Mouse (Mus musculus) ES-E14 (cell line): Measurements from ENCODE around the gene 1700014D04Rik. TPM values are rescaled to one million over a fixed set of nuclear protein-coding genes. Genes with fewer than 3 reads are reported as not detected.

ENCODE experiments used
- DNase-seq: peaks from one replicate; pipeline ENCODE4 v3.0.0-alpha.2; 2013; ENCODE audit warnings: low read depth, low spot score
- H3K27ac ChIP-seq: 2 replicates; pipeline ENCODE4 v1.5.1; 2012; ENCODE audit warnings: low read depth, mild to moderate bottlenecking, low read length, moderate library complexity, mixed read lengths; ENCODE audit not compliant: poor library complexity, insufficient read depth, severe bottlenecking
- H3K36me3 ChIP-seq: 2 replicates; pipeline ENCODE4 v1.6.1; 2012; ENCODE audit warnings: mild to moderate bottlenecking, low read length, moderate library complexity, mixed read lengths; ENCODE audit not compliant: control insufficient read depth, poor library complexity, insufficient read depth, severe bottlenecking
- H3K4me1 ChIP-seq, 2 experiments: fragments of 150-350 bp in 1 of 2; sonication (generic) in 1 of 2; 2 replicates each; pipeline ENCODE4 v1.6.1; 2012; ENCODE audit warnings: low read length in 2 of 2, mild to moderate bottlenecking in 1 of 2, mixed read lengths in 1 of 2; ENCODE audit not compliant: control insufficient read depth in 2 of 2, insufficient read depth in 2 of 2, poor library complexity in 1 of 2
- H3K4me3 ChIP-seq, 2 experiments: fragments of 150-350 bp in 1 of 2; sonication (generic) in 1 of 2; 2 replicates each; pipeline ENCODE4 v1.5.1; 2012; ENCODE audit warnings: low read length in 2 of 2, low read depth in 1 of 2, mild to moderate bottlenecking in 1 of 2, mixed read lengths in 1 of 2; ENCODE audit not compliant: insufficient read depth in 1 of 2, poor library complexity in 1 of 2, severe bottlenecking in 1 of 2
- H3K9ac ChIP-seq: 2 replicates; pipeline ENCODE4 v1.6.1; 2012; ENCODE audit warnings: low read depth, mild to moderate bottlenecking, low read length, mixed read lengths; ENCODE audit not compliant: poor library complexity, insufficient read depth, severe bottlenecking
- H3K9me3 ChIP-seq: fragments of 150-350 bp; sonication (generic); 2 replicates; pipeline ENCODE4 v1.6.1; 2012; ENCODE audit warnings: low read depth, mild to moderate bottlenecking, low read length; ENCODE audit not compliant: control insufficient read depth, insufficient read depth
- CHD2 ChIP-seq: IDR thresholded peaks from 2 replicates; pipeline ENCODE4 v1.6.1; 2014; ENCODE audit warnings: mild to moderate bottlenecking, low read depth, low read length, inconsistent platforms
- HCFC1 ChIP-seq: IDR thresholded peaks from 2 replicates; pipeline ENCODE4 v1.6.1; 2012; ENCODE audit warnings: low read length, inconsistent platforms, borderline replicate concordance; ENCODE audit not compliant: insufficient read depth
- MAFK ChIP-seq: IDR thresholded peaks from 2 replicates; pipeline ENCODE4 v1.6.1; 2014; ENCODE audit warnings: mild to moderate bottlenecking, low read depth, low read length, inconsistent platforms; ENCODE audit not compliant: insufficient read depth
- ZC3H11A ChIP-seq: IDR thresholded peaks from 2 replicates; pipeline ENCODE4 v1.6.1; 2012; ENCODE audit warnings: low read depth, mild to moderate bottlenecking, inconsistent platforms, low read length, borderline replicate concordance
- ZNF384 ChIP-seq: IDR thresholded peaks from 2 replicates; pipeline ENCODE4 v1.6.1; 2012; ENCODE audit warnings: low read depth, low read length, inconsistent platforms
- in situ Hi-C, 2 experiments: fragments of 600-800 bp; cut with MboI; formaldehyde crosslinking; loops; one replicate each; pipeline ENCODE4 v1.15.1; 2025; ENCODE audit warnings: low sequenced_read_pairs in 2 of 2, inconsistent platforms in 1 of 2; ENCODE audit not compliant: unreplicated experiment in 2 of 2
- total RNA-seq: library from RNA; depleted of rRNA; stranded (reverse); fragments of 300-350 nt; gene quantifications from 2 replicates; pipeline ENCODE4 v1.2.3, GENCODE M21; 2012

The 1700014D04Rik gene
- total RNA-seq, 1 experiment, result 0.18 TPM

DNA sequence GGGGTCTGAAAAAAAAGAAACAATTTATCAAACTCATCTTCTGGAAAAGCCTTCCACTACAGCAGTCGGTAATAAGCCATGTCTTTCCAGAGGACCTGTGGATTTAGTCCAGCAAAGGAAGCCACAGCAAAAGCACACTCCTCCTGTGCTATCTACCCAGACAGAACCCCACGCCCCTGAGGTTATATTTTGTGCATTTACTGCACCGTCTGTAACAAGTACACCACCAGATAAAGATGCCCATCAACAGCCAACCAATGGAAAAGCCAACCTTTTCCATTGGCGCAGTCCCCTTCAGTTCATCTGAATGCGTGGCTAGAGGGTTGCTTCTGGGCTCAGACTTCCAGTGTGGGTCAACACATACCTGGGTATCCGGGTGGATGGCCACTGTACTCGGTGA, 16.2 kb upstream of the 1700014D04Rik start:
- in situ Hi-C loops, result no loop called here

DNA sequence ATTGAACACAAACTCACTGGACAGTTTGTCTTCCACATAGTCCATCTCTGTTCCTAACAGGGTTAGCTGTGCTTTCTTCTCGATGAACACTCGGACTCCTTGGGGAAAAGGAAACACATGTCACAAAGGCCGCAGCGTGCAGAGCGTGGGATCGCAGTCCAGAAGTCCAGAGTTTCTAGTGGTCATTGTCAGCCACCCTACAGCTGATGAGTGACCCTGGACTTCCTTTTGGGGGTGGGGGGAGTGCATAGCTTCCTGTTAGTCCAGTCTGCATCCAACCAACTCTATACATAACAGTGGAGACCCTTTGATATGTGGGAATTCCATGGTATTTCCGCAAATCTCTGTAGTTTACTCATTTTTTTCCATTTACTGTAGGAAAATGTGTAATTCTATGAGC, 10.4 kb upstream of the 1700014D04Rik start:
- Histone ChIP-seq H3K9ac (no peak overlapping the region), H3K4me1 (no peaks in the 10 kb centered on the region), H3K9me3 (no peaks in the 10 kb centered on the region), H3K36me3 (peaks cover 22% of the 10 kb centered on the region), H3K4me3 (no peak overlapping the region), H3K27ac (no peak overlapping the region)
- TF ChIP-seq CHD2 (no peak), MAFK (no peak), HCFC1 (no peak), ZC3H11A (no peak), ZNF384 (no peak)
- DNase-seq, result no peak
- in situ Hi-C loops, result no loop called here

More for the DNA sequence above, 16.2 kb upstream of the 1700014D04Rik start:
- TF ChIP-seq HCFC1 (no peak), CHD2 (no peak), ZC3H11A (no peak), MAFK (no peak), ZNF384 (no peak)
- no peak overlapping the region for H3K4me3 ChIP-seq
- no peak overlapping the region for H3K27ac ChIP-seq
- no peak for DNase-seq
- H3K9me3 ChIP-seq, result no peaks in the 10 kb centered on the region
- no peak overlapping the region for H3K9ac ChIP-seq
- peaks cover 2 to 11% of the 10 kb centered on the region in 2 experiments; a peak in 2 of 4 replicates for H3K4me1 ChIP-seq
- peaks cover 26% of the 10 kb centered on the region for H3K36me3 ChIP-seq

GRCm38 (mm10) chr13:59750310-59750709, 3.8 kb upstream of the 1700014D04Rik start:
- Histone ChIP-seq H3K4me1 (peaks cover 0 to 2% of the 10 kb centered on the region in 2 experiments; a peak in 2 of 4 replicates), H3K4me3 (no peak overlapping the region), H3K9ac (no peak overlapping the region), H3K9me3 (no peaks in the 10 kb centered on the region), H3K36me3 (peaks cover 4% of the 10 kb centered on the region; the same call in 1 of the 2 replicates), H3K27ac (no peak overlapping the region)
- in situ Hi-C loops, result no loop called here
- TF ChIP-seq ZNF384 (no peak), MAFK (no peak), ZC3H11A (no peak), HCFC1 (no peak), CHD2 (no peak)
- no peak for DNase-seq

DNA sequence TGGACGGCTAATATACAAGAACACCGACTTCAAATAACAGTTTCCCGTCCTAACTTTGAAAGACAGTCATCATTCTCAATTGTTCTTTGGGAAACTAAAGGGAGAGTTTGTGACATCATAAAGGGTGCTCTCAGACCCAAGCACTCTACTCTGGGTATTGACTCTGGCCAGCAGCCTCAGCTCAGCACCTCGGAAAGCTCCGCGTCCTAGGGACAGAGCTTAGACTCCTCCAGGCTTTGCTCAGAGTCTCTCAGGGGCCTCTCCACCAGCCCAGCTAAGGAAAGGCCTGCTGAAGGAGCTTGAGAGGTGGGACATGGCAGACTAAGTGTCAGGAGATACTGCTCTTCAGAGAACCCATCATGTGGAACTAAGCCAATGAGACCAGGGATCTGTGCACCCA, 388 bp downstream of the 1700014D04Rik start:
- Histone ChIP-seq H3K4me1 (peaks cover 0 to 2% of the 10 kb centered on the region in 2 experiments; a peak in 1 of 4 replicates), H3K4me3 (no peak overlapping the region), H3K9ac (no peak overlapping the region), H3K9me3 (no peaks in the 10 kb centered on the region), H3K36me3 (no peaks in the 10 kb centered on the region), H3K27ac (no peak overlapping the region)
- no peak for DNase-seq
- in situ Hi-C loops, result no loop called here
- TF ChIP-seq MAFK (no peak), ZC3H11A (no peak), HCFC1 (no peak), ZNF384 (no peak), CHD2 (no peak)

DNA sequence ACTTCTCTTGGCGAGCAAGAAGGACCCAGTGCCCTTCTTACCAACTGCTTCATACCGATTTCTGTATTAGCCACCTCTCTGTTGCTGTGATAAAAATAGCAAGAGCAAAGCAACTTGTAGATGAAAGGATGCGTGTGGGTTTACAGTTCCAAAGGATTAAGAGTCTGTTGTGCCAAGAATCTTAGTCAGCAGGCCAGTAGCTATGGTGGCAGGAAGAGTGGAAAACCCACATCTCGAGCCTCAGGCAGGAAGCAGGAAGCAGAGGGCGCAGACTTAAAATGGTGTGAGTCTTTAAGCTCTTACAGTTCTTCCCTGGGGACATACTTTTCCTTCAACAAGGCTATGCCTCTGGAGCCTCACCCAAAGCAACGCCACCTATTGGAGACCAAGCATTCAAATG, 1.1 kb downstream of the 1700014D04Rik start:
- Histone ChIP-seq H3K9me3 (no peaks in the 10 kb centered on the region), H3K4me1 (no peaks in the 10 kb centered on the region), H3K36me3 (no peaks in the 10 kb centered on the region), H3K4me3 (no peak overlapping the region), H3K27ac (no peak overlapping the region), H3K9ac (no peak overlapping the region)
- no peak for DNase-seq
- no peak for TF ChIP-seq MAFK
- TF ChIP-seq ZNF384, result no peak
- TF ChIP-seq HCFC1, result no peak
- TF ChIP-seq CHD2, result no peak
- no peak for TF ChIP-seq ZC3H11A
- in situ Hi-C loops, result no loop called here
